Mouse (Mus musculus) R1 (cell line): ENCODE results near the gene Mrpl14.
A peak's percentile ranks its signal among the peaks of the same experiment; 100 is the strongest.

ENCODE experiments used
- DNase-seq: peaks from one replicate; pipeline ENCODE4 v3.0.0-alpha.2; 2018; ENCODE audit warnings: low read depth, low spot score

Mrpl14 gene

DNA sequence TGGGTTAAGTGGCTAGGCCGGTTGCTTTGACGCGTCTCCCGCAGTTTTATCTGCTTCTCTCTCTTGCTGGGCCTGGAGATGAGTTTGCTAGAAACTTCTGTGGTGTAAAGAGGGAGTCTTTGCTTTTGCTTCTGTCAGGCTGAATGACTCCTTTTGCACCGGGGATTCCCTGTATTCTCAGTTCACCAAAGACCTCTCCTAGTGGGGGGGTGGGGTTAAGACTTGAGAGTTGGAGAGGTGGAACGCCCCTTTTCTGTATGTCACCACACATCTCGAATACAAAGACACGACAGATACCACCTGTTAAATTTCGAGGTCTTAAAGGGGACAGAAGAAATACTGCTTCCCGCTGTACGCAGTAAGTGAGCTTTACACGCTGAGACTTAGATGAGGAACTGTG, 594 bp downstream of the Mrpl14 start, which contains the start of gene Tmem63b:
Gene Tmem63b (minus strand): TSS at position 190 of the 400 bp plus-strand sequence.
- peak; percentile 68 for DNase-seq

DNA sequence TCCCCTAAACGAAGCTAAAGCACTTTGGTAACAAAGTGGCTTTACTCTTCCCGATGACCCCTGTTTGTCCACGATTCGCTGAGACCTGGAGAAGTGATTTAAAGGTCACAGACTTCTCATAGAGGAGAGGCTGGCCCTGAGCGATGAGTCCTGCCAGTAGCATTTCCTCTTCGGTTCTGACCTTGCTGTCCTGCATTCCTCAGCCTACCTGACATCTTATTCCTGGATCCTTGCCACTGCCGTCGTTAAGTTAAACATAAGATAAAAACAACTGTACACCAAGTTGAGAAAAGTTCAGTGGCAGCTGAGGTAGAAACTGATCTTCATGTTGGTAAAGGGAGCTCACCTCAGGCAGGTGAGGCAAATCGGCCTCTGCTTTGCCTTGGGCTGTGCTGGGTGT, 3.0 kb downstream of the Mrpl14 start:
- DNase-seq = no peak

DNA sequence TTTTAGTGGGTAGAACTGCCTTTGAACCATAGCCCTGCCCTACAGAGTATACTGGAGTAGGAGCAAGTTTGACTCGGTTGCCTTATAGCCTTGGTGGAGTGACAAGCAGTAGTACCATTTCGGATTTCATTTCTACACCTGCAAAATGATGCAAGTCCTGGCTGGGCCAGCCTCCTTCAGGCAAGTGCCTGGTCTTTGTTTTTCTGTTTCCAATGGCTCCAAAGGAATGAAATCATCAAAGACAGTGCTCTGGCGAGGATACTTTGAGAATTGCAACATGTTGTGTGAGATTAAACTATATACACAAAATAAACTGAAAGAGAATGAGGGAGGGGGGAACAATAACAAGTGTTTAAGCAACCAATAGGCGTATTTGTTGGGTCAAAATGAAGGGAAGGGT, 3.9 kb downstream of the Mrpl14 start:
- DNase-seq = no peak

DNA sequence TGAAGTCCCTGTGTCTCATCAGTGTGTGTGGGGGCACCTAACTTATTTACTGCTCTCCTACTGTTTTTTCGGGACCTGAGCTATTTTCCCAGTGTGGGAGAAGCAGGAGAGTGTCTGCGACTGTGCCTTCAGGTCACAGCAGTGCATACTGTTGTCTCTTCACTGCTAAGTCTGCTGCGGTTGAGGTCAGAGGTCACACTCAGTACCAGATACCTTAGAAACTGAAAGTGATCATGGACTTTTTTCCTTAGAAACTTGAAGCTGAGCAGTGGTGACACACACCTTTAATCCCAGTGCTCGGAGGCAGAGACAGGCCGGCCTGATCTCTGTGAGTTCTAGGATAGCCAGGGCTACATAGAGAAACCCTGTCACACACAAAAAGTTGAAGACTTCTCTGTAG, 6.0 kb downstream of the Mrpl14 start:
- DNase-seq = no peak

DNA sequence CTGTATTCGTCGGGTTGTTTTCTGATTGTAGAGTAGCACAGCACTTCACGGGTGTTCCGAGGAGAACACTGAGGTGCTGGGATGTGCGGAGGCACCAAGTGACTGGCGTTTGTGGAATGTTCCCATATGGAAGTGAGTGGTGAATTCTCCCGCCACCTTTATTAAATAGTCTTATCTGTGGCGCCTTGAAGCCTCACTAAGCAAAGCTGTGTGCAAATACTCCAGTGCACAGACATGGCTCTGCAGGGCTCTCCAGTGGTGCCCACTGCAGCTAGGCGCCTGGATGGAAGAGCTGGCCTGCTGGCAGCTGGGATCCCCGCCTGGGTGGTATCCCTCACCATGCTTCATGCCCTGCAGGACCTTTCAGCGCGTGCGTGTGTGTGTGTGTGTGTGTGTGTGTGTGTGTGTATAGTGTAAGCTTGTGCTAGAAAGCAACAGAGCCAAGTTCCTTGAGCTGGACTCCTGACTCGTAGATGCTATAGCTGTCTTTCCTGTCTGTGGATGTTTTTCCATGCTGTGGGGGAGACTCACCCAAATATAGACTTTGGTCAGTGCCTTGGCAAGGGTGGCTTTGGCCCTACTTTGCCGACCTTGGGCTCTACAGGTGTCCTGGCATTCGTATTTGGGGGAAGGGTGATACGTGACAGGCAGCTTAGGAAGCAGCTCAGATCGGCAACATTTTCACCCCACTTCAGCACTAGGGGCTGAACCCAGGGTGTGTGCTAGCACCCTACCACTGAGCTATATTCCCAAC, 7.9 kb downstream of the Mrpl14 start:
- DNase-seq = no peak

DNA sequence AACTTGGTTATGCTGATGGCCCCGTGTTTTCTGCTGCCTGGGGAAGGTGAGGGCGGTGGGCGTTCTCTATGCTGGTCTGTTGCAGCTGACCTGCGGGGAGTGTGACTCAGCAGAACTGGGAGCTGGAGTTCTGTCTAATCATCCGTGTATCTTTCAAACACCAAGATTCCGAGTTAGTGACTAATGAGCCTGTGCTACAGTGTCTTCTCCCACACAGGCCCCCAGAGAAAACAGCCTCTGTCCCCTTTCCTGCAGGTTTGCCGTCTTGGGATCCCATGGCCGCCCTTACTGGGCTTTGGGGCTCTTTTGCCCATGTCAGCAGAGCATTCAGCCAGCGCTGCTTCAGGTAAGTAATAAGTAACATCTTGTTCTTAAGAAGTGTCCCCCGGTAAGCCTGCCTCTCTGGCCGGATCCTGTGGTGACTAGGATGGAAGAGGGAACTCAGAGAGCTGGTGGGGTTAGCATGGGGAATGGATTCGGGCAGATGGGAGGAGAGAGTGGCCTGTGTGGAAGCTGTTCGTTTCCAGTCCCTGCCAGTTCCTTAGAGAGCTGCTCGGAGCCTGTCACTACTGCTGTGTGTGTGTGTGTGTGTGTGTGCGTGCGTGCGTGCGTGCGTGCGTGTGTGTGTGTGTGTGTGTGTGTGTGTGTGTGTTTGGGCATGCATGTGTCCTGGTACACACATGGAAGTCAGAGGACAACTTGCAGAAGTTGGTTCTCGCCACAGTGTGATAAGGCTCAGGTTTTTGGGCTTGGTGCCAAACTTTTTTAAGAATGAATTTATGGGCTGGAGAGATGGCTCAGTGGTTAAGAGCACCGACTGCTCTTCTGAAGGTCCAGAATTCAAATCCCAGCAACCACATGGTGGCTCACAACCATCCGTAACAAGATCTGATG, 9.4 kb downstream of the Mrpl14 start:
- DNase-seq = peak; percentile 75

DNA sequence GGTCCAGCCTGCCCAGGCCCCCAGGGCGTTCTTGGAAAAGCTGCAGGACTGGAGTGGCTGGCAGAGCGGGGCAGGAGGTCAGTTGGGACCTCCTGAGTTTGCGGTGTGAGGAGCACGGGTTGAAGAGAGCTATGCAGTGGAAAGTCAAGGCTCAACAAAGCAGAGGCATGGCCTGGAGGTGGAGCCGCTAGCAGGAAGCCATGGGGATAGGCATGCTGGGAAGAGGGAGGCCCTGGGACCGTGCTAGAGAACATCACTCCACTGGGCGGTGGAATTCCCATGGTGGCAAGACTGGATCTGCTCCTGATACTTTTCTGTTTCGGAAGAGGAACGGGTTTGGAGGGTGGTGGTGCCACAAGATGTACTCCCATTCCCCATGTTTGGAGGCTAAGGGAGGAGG, 10.9 kb downstream of the Mrpl14 start:
- peak; percentile 54 for DNase-seq

DNA sequence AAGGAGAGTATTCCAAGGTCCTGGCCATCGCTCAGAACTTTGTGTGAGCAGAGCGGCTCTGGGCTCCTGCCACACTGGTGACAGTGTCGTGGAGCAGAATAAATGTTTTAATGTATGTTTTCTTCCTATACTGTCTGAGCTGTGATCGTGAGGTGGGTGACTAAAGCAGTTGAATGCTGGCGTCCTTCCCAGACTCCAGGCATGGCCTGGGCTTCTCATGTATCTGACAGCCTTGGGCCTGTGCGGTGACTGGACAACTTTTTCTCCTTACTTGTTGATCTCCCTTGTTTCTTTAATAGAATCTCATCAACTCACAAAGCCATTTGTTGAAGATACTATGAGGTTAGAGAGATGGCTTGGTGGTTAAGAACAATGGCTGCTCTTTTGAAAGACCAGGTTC, 12.2 kb downstream of the Mrpl14 start:
- DNase-seq = no peak

DNA sequence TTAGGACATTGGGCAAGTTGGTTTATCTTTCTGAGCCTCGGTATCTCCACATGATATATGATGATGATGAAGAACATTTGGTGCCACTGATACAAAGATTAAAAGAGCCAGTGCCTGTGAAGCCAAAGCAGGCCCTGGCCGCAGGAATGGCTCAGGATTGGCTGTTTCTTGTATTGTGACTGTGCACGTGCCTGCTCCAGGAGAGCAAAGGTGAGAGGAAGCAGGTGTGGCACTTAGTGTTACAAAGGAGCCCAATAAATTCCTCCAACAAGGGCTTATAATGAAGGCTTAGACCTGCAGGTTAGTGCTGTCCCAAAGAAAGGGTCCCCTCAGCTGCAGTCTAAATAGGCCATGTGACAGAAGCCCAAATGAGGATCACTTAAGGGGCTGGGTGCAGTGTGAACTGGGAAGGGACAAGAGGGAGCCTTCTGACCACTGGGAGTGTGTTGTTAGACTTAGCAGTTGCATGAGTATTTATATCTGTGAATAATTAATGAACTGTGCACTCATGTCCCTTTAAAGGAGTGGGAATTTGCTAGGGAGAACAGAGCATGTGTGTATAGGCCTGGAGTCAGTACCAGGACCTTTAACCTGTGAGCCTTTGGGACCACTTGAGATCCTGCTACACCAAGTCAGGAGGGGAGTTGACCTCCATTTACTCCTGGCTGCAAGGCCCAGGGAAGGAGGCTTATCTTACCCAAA, 13.1 kb downstream of the Mrpl14 start:
- DNase-seq = no peak

DNA sequence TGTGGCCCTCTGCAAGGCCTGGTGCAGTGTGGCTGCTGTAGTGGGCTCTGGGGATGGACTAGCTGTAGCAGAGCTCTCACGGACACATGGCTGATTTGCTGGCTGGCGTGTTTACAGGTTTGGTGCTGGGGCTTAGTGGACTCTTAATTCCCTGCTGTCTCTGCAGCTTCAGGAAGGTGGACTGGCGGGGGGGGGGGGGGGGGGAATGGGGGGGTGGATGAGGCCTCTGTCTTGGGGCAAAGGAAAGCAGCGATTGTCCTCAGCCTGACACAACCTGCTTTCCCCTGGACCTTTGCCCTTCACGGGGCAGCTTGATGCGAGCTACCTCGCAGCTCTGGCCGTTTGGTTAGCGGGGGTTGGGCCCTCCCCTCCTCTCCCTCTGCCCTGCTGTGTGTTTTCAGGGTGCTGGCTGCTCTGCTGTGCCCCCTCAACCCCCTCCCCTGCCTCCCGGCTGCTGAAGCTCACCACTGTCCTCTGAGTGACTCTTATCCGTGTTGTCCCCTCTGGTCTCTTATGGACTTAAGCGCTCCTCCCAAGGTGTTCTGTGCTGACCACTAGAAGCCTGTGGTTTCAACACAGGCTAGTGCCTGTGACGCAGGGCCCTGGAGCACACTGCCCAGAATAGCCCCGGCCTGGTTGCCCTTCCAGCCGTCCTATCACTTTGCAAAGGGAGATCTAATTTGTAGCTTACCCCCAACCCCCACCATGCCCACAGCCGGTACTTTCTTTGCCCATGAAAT, 14.5 kb downstream of the Mrpl14 start:
- no peak for DNase-seq

DNA sequence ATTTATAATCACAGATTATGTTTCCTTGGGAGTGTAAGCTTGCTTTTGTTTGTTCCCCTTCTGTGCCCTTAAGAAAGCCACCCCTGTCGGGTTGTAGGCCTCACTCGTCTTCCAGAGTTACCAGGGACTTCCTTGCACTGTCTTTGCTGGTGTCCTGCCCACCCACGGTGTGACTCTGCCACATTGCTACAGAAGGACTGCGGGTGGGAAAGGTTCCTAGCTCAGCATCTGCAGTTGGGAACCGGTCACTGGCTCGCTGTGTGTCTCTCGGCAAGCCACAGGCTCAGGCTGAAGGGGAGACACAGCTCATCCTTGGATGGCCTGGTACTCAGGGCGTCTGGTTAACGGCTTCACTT, 15.1 kb downstream of the Mrpl14 start:
- DNase-seq = no peak

DNA sequence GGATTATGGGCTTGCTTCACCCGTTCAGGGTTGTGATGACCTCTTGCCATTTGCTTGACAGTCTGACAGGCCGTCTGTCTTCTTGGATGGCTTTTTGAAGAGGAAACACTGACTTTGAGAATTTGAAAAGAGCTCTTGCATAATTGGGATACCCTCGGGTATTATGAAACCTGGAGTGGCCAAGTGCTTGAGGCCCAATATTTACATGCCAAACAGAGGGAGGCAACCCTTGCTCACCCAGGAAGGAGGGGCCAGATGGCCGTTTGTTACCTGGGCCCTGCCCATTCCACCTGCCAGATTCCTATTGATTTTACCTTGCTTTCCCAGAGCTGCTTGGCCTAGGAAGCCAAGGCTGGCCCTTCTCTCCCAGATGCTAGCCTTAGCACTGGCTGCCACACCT, 16.1 kb downstream of the Mrpl14 start:
- DNase-seq = no peak

DNA sequence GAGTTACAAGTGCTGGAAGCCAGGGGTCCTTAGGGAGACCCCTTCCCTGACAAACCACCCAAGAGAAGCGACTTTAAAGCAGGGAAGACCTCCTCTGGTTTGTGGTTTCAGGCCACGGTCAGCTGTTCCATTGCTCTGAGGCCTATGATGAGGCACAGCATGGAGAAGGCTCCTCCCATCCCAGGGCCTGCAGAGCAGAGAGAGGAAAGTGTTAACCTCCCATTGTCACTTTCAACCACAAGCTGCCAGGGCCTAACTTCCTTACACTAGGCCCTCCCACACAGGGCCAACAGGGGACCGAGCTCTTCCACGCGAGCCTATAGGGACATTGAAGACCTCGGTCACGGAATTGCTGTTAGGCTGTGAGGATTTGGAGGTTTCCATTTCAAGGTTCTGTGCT, 17.1 kb downstream of the Mrpl14 start:
- no peak for DNase-seq

DNA sequence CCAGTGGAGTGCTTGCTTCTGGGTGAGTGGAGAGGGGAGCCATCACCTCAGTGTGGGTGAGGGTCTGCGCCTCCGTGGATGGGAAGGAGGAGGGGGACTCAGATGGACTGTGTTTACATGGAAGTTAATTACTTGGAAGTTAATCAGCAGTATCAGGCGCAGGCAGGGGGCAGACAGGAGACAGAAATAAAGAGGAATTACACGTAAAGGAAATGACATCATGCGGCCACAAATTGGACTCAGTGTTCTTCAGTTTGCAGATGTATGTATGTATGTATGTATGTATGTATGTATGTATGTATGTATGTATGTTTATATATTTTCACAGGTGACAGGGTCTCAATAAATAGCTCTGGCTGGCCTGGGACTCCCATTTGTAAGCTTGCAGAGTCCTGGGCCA, 20.7 kb downstream of the Mrpl14 start:
- DNase-seq = no peak

DNA sequence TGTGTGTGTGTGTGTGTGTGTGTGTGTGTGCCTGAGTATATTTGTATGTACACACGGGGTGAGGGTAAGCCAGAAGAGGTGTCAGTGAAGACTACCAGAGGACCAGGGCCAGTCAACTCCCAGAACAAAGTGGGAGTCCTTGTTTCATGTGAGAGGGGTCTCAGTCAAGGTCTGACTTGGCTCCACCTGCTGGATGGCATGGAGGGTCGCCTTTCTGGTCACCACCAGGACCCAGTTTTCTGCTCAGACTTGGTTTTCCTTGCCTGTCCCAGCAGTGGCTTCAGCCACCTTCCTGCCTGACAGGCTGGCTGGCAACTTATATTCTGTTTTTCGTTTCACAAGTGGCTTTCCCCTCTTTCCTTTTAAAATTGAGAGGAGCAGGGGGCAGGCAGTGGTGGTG, 21.3 kb downstream of the Mrpl14 start:
- DNase-seq = no peak

DNA sequence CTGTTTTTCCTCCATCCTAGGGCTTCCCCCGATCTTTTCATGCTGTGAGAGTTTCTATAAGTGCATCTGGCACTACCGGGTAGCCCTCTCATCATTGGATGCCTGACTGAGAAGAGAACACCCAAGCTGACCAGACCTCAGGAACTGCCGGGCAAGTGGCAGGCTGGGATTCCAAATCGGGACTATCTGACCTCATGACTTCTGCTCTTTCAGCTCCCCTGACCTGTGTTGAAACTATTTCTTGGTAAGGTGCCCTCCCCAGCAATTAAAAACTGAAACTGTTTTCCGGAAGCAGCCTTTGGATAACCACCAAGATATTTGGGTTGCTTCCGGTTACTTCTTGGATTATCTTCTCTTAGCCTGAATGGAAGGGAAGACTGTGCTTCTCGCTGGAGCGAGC, 22.1 kb downstream of the Mrpl14 start:
- DNase-seq = no peak

DNA sequence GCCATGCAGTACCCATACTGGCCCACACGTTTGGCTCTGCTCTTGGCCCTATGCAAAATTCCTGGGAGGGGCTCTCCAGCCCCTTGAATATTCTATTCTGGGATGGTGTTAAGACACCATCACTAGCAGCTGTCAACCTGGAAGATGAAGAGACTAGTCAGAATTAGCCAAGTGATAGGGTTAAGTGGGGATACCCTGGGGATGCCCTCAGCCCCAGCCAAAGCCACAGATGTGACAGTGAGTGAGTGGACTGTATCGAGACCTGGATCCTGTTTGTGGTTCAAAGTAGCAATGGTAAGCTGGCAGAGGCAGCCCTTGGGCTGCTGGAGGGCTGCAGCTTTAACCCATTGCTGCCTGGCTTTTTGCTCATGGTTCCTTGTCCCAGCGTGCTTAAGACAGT, 23.7 kb downstream of the Mrpl14 start:
- DNase-seq = no peak

DNA sequence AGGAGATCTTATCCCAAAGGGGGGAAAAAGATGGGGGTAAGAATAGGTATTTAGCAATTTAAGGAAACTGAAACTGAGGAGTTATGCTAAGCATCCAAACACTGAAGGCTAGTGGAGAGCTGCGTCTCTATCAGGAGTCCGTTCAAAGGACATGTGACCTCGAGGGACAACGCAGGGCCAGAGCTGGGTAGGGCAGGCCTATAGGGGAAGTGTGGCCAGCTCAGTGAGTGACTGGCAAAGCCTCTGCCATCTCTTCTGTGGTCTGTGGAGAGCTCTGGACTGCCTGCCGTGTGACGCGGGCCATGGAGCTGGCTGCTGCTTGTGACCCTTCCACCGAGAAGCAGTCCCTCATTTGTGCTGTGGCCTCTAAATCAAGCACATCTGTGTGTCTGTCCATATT, 24.3 kb downstream of the Mrpl14 start:
- no peak for DNase-seq

DNA sequence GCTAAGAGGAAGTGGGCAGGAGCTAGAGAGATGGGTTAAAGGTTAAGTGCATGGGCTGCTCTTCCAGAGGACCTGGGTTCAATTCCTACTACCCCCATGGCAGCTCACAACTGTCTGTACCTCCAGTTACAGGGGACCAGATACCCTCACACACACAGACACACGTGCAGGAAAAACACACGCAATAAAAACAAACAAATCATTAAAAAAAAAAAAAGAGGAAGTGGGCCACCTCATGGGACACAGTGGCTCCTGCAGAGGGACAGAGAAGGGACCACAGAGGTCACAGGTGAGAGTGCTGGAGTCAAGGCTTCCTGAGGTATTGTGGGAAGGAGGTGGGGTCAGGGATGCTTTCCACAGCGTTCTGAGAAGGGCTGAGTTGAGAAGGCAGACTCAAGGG, 25.4 kb downstream of the Mrpl14 start:
- DNase-seq = no peak

DNA sequence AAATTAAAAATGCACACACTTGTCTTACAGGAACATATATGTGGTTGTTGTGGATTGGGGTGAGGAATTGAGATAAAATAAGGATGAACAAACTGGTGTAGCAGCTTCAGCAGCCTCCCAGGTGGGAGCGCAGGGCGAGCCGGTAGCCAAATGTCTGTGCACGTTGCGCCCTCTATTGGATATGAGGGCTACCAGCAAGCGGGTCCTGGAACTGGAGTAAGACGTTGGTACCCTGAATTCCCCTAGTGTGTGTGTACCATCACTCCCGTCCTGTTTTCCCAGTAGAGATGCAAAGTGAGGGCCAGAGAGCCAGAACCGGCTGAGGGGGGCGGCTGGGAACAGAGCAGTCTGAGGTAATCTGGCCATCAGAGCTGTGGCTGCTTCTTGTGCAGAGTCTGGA, 32.2 kb downstream of the Mrpl14 start:
- DNase-seq = peak; percentile 73

DNA sequence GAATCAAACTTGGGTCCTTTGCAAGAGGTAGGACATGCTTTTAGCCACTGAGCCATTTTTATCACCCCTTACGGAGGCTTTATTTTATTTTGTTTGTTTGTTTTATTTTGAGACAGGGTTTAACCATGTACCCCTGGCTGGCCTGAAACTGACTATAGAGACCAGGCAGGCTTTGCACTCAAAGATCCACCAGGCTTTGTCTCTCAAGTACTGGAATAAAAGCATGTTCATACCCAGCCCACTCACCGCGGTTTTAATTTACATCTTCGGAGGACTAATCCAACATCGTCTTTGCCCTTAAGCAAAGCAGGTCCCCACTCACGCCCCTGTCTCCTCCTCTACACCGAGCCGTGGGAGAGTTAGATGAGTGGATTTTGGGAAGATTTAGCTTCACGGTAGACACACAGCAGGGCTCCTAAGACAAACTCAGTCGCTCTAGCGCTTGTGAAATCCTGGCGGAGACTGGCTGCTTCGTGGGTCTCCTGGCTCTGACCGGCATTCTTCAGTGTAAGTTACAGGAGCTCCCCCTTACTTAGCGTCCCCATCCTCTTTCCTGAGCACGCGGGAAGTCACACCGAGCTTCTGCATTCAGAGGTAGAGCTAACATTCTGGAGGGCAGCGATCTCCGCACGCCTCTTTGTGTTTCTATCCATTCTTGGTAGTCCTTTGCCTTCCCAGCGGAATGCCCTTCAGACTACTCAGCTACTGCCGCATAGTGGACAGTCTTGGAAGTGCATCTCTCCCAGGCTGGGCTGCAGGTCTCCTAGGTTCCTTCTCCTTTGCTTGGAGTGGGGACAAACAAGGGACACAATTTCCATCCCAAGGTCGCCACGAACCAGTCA, 37.8 kb downstream of the Mrpl14 start:
- peak; percentile 90 for DNase-seq
